Mouse (Mus musculus) right cerebral cortex, postnatal 25 days (tissue): ENCODE measurements at regions not wholly inside any gene's neighbourhood (a gene's known extent, or its start where the extent isn't known, plus 50 kb on each side); places are given as distances from the start of the nearest gene placed in this dataset.

Experiments
- DNase-seq: peaks from one replicate; pipeline ENCODE4 v3.0.0; 2022

DNA sequence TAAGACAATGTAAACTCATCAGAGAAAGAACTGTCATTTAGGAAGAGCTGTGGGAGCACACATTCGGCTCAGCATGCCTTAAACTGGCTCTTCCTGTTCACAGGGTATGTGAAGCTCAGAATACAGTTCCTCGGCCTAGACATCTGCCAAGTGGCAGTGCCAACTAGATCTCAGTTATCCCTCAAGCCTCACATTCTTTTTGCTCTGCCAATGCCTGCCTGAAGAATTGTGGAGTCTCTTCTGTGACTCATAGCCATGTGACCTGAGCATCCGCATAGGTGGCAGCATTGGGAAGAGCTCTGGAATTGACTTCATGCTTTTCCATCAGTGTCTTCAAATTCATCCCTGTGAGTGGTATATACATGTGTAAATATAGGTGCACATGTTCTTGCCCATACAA is 59.7 kb downstream of the Prlhr start:
- no peak for DNase-seq

DNA sequence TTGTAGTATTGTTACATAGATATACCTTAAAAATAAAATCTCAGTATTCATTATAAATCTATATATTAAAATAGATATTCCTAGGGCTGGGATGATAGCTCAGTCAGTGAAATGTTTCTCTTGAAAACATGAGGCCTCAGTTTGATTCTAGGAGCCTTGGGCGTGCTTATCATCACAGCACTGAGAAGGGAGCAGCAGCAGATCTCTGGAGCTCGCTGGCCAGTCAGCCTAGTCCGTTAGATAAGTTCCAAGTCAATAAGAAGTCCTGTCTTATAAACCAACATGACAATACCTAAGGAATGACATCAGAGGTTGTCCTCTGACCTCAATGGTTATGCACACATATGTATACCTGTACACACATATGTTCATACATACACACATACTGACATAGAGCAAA is 68.7 kb downstream of the Prlhr start:
- DNase-seq, result no peak

DNA sequence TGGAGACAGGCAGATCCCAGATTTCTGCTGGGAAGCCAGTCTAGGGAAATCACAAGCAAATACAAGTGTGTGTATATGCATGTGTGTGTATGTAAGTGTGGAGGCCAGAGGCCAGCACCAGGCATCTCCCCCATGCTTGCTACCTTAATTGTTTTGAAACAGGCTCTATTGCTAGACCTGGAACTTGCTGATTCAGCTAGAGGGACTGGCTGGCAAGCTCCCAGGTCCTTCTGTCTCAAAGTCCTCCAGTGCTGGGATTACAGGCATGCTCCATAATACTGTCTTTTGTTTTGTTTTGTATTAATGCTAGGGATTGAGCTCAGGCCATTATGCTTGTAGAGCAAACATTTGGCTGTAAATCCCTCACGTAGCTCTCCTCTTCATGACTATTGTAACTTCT is 70.4 kb downstream of the Prlhr start:
- no peak for DNase-seq

DNA sequence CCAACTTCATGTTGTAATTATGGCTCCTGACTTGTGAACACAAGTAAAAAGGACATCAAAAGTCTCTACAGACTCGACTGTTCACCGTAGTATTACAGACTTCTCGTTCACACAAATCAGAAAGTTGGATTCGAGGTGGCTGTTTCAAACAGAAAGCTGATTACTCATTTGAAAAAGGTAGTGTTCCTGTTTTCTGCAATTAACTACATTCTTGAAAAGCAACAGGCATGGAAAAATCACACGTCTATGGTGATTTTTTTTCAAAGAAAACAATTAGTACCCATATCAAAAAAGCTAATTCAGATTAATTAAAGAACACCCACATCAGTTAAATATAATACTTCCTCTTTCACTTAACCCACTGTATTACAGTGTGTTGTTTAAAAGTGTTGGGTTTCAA is 71.5 kb downstream of the Prlhr start:
- no peak for DNase-seq

DNA sequence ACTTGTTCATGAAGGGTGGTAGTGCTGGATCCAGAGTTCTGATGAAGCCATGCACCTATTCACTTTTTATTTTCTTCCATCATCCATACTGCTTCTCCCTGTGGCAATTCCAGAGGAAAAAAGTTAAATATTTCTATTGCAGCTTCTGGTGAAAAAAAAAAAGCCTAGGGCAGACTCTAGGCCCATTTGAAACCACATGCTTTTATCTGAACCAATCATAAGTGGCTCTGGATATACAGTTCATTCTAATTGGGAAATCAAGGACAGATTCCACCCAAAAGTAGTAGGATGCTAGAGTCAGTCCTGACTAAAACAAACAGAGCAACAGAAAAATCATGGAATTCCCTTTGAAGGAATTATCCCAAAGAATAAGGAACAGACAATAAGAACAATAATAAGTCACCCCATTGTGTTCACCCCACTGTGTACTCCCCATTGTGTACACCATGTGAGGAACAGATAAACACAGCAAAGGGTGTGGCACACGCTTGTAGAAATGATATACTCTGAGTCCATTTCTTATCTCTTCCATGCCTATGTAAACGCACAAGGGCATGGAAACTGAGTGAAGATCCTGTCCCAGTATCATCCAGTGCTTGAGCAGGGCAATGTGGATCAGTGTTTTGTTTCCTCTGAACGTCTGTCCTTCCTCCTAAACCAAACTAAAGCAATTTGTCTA is 81.4 kb downstream of the Prlhr start:
- DNase-seq, result no peak

DNA sequence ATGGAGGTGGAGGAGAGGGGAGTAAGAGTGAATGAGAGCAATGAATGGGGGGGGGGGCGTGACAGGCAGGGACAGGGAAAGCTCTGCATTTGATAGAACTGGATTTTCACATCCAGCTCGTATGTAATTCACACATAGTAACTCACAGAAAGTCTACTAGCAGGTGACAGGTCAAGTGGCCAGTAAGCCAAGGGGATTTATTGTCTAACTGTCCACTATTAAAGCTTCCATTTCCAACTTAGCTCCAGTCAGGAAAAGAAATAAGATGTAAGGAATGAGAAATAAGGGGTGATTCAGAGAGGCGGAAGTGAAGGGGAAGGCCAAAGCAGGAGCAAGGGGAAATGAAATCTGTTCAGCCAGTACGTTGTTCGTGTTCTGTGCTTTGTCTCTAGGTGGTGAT is 83.4 kb downstream of the Prlhr start:
- DNase-seq, result no peak

DNA sequence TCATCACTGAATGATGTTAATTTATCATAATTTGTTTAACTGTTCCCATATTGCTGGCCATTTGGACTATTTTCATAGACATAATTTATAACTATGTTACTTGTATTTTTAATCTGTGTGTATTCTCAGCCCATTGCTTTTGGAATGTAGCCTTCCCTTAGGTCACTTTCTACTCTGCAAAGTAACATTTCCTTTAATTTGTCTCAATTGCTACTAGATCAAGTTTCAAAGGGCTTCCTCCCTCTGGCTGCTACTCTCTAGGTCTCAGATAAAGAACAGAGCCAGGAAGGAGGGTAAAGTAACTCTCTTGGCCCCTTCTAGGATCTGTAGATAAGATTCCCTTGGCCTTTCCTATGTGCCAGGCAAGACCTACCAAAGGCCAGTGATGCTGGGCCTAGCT is 85.4 kb downstream of the Prlhr start:
- no peak for DNase-seq

DNA sequence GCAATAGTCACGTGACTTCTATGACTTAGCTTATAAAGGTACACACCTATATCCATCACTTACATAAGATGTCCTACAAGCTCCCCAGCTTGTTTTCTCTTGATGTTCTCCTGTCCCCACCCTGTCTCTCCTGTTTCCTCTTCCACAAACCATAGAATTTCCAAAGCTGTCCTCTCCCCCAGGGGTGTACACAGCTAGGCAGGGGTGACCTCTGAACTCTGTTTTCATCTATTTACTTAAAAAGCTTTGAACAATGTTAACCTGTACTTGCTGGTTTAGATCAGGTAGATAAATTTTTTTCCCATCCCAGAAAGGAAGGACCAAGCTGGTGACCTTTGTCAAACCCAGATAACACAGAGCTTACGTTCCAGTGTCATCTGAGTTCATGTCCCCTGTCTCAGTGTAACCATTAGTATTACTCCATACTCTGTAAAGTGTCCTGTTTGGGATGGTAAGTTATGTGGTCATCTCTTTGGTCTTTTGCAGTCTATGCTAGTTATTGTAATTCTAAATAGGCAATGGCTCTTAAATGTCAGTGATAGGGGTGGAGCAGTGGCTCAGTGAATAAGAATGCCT is 89.0 kb downstream of the Prlhr start:
- no peak for DNase-seq

DNA sequence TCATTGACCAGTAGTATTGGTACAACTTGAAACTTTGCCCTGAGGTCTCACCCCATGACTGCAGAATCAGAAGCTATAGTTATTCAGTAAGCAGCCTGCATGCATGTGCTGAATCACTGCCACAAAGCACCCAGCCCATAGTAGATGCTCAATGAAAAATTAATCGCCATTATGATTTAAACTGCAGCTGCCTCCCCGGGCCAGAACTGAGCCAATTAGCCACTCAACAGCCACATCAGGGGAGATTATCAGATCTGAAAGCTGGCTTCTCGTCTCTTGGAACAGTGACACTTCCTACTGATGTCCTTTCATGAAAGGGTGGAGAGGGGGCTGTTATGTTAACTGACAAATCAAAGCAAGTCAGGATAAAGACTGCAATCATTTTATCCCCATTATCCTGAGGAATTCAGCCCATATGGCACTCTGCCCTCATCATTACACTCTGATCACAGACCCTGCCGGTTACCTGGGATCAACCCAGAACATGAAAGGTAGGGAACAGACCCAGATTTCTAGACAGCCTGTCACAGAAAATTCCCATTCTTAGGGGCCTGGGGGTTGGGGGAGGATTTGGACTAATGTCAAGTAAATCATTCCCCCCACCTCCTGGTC is 104.0 kb downstream of the Prlhr start:
- DNase-seq, result no peak

DNA sequence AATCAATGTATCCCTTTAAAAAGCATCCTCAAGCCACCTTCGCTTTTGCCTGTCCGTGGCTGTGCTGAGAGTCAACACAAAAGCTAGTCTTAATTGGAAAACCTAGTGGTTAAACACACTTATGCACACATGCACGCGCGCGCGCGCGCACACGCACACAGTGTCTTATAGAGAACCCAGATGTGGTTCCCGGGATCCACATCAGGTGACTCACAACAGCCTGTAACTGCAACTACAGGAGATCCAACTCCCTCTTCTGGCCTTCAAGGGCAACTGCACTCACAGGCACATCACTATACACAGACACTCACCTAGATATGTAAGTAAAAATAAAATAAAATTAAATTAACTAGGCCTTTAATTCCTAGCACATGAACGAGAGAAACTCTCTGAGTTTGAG is 118.4 kb upstream of the Fam204a start:
- no peak for DNase-seq

DNA sequence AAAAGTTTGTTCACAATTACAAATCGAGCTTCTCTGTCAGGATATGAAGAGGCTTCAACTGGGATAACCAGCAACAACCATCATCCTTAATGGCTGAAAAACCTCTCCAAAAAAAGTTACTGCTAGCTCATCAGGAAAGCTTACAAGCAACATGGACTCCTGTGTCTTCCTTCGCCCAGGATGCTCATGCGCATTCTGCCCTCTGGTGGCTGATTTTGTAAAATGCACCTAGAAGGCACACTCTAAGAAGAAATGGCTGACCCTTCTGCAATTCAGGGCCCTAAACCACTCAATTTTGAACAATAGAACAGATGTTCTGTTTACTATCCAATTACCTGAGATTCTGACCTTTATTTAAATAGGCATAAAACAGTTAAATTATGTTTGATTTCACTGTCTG is 115.0 kb upstream of the Fam204a start:
- DNase-seq, result peak; percentile 36

DNA sequence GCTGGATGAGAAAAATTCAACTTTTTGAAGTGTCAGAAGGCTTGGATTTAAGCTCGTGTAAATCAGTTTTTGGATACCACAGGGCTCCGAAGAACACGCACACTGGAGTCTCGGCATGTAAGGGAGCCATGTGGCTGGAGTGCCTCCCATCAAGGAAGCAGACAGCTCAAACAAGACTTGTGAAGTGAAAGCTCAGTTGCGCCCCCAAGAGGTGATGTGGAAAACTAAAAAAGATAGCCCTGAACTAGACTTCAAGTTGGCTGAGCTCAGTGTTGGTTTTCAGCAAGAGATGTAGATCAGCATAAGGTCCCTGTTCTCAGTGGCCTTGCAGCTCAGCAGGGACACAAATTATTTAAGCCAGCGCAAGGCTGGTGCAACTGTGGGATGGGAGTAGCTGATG is 113.7 kb upstream of the Fam204a start:
- no peak for DNase-seq

DNA sequence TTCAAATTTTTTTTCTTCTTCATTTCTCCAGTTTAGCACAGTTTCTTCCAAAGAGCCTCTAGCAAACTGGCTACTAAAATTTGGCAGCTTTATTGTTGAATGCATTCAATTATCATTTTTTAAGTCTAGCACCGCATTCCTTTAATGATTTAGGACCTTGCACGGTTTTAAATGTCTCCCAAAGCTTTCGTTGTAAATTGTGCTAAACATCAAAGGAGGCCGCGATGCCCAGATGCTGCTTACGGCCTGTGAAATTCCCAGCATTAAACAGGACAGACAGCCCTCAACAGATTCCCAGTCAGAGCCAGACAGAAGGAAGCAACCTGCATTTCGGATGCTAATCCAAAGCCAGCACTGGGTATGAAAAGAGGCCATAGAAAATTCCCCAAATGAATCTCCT is 108.0 kb upstream of the Fam204a start:
- DNase-seq, result no peak

DNA sequence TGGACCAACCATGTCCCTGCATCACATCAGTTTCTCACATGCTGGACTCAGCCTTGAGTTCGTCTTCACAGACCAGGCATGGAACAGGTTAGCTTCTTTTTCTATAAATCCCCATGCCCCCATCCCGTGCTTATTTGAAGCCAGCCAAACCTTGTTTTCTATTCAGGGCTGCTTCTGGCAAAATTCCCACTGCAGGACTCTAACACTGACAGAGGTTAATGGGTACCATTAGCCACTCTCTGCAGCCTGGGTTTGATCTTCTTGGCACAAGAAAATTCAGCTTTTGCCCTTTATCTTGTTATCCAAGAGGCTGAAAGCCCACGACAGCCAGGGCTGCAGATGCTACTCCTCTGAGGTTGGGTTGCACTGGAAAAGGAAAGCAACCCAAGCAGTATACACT is 101.8 kb upstream of the Fam204a start:
- DNase-seq, result no peak

DNA sequence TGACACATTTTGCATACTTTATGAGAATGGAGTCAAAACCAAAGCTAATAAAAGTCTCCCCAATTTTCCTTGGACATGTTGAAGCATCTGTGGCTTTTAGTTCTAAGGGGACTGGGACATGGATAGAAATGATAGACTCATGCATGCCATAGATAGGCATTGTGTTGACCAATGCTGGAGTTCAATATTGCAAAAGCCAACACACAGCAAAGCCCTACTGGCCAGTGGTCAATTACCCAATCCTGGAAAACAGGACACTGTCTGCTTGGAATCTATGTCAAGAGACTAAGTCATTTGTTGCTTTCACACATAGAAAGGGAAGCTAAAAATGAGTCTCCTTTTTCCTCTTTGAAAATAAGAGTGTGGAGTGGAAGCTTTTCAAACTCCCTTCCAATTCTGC is 99.1 kb upstream of the Fam204a start:
- DNase-seq, result no peak

DNA sequence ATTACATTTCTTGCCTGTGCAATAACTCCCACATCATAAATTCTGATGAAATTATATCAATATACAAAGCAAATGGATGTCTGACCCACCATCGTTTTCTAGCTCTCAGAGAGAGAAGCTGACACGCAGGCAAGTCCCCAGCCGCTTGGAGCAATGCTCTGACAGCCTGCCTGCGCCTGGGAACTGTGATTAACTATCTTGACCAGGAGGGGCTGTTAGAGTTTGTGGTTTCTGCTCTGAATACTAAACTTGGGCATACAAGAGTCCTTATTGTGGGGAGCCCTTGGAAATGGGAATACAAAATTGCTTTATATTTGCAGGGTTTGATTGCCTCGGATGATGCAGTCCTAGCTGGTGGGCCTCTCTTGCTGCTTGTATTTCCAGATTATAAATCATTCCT is 98.6 kb upstream of the Fam204a start:
- no peak for DNase-seq

DNA sequence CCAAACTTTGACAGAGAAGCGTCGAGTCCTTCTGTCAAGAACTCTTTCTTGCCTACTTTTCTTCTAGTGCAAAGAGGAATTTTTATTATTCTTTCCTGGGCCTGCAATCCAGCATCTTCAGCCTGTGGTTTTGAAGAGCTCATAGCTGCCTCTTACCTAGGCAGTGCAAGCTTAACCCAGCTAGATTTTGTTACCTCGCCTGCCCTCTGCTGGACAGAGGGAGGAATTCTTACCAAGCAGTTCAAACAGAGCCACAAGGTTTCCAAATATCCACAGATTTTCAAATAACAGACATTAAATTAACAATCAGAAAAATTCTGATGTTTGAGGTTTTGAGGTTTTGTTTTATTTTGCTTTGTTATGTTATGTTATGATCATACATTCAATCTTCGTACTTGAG is 84.1 kb upstream of the Fam204a start:
- peak; percentile 74 for DNase-seq

DNA sequence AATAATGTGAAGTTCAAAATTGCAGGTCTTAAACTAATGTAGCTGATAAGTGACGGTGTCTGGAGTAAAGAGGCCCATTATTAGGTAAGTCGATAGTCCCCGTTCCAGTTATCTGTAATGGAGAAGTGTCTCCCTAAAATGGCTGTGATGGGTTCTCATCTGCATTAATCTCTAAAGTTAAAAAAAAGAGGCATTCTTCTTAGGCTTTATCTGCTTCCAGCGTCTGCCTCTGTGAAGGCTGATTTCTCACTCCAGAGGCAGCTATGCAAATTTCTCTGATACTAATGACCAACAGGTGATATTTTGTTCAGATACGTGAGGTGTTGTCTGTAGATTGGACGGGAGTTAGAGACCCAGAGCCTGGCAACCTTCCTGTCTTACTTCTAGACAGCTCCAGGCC is 75.9 kb upstream of the Fam204a start:
- DNase-seq, result no peak

DNA sequence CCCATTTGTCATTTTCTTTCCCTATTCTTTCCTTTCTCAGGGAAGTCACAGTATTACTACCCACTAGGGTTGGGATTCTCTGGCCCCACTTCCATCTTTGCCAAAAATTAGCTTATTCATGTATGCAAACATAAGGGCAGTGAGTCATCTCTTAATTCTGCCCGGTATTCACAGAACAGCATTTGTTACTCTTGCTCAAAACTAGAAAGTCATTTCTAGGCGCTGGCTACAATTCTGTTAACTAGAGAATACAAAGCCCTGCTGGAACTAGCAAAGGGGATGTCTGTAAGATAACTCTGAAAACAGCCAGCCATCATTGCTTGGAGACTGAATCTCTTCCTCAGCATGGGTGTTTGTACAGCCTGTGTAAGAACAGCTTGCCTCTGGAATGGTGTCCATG is 74.4 kb upstream of the Fam204a start:
- DNase-seq, result no peak

DNA sequence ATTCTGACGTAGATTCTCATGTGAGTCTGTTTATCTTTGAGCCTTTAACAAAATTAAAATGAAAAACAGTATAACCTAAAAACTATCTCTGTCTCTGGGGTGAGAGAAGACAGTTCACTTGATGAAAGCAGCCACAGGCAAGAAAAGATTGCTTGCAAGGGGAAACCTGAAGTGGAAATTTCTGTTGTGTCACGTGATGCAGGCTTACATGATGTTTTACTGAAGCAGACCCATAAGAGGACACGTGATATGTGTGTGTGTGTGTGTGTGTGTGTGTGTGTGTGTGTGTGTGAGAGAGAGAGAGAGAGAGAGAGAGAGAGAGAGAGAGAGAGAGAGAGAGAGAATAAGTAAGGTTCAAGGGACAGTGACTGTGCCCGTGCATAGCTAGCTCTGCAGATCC is 63.7 kb upstream of the Fam204a start:
- no peak for DNase-seq

DNA sequence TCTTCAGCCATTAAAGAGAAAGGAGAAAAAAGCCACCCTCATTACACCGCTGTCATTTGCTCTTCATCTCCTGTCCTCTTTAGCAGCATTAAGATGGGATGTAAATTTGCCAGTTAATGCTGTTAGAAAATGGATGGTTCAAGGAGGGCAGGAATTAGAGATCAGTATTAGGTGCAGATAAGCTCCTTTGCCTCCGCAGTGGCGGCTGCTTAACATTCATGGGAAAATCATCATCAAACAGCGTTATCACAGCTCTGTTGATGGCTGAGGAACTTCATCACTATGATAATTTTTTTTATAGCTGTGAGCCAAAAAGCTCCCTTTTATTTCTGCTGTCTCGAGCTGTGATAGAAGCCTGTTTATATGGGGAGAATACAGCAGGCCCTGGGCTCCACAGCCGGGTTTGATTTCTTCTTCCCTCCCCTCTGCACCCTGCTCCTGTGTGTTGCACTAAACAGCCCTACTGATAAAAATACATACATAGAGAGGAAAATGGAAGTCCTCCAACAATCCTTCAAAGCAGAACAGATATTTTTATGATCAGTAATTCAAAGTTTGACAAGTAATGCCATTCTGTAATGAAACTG is 60.4 kb upstream of the Fam204a start:
- no peak for DNase-seq

DNA sequence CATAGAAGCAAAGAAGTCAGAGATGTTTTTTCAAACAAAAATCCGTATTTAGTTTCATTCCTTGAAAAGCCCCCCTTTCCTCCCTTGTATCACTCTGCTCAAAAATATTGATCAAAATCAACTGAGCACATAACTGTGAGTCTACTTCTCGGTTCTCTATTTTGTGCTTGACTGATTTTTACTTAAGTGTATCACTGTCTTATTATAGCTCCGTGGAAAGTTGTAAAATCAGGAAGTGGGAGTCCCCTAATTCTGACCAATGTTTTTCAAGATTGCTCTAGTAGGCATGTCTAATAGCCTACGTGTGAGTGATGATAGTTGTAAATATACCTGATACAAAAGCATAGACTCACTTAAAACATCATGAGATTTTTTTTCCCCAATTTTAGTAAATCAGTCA is 58.4 kb upstream of the Fam204a start:
- no peak for DNase-seq
